Mouse (Mus musculus) CD4-positive, CD25-positive, alpha-beta regulatory T cell (primary cell): ENCODE data around the gene Mthfd1l. TPM values are rescaled to one million over a fixed set of nuclear protein-coding genes. Genes with fewer than 3 reads are reported as not detected.

Source experiments
- polyA plus RNA-seq: library from polyadenylated mRNA; unstranded; fragments of 100-300 nt; shearing (Covaris generic); gene quantifications from one replicate; pipeline ENCODE4 v1.2.1, GENCODE M21; 2017

Mthfd1l gene
- 32.9 TPM for polyA plus RNA-seq

GRCm38 (mm10) chr10:3972981-3973588 is at the start of gene Mthfd1l:
Gene Mthfd1l (plus strand): TSS chr10:3973118.

Other genes with a start within 250 kb of the Mthfd1l start
- gene Plekhg1, start 232.8 kb upstream of the Mthfd1l start, polyA plus RNA-seq, result 0.23 TPM